Mouse (Mus musculus) stomach, embryonic 14.5 days (tissue): ENCODE data around the gene Hpf1. TPM values are rescaled to one million over a fixed set of nuclear protein-coding genes. Genes with fewer than 3 reads are reported as not detected.

ENCODE experiments used
- ATAC-seq: fragments of 200-750 bp; cut with Nextera tagmentation; 2 replicates; pipeline ENCODE4 v1.8.0; 2017; ENCODE audit warnings: low read depth, moderate TSS enrichment; ENCODE audit not compliant: insufficient number of reproducible peaks, insufficient read depth, low FRiP score
- H3K27ac ChIP-seq: fragments of 300-500 bp; sonication (generic); 2 replicates; pipeline ENCODE4 v1.5.1; 2014; ENCODE audit warnings: mild to moderate bottlenecking, low read length, moderate library complexity, mixed read lengths
- H3K27me3 ChIP-seq: fragments of 300-500 bp; sonication (generic); 2 replicates; pipeline ENCODE4 v1.6.1; 2014; ENCODE audit warnings: low read length, control low read depth, mixed read lengths; ENCODE audit not compliant: control insufficient read depth, insufficient read depth
- H3K36me3 ChIP-seq: fragments of 300-500 bp; sonication (generic); 2 replicates; pipeline ENCODE4 v1.6.1; 2014; ENCODE audit warnings: mild to moderate bottlenecking, control low read depth, low read length, moderate library complexity, mixed read lengths; ENCODE audit not compliant: control insufficient read depth, insufficient read depth
- H3K4me1 ChIP-seq: fragments of 300-500 bp; sonication (generic); 2 replicates; pipeline ENCODE4 v1.6.1; 2014; ENCODE audit warnings: low read length, control low read depth, mixed read lengths; ENCODE audit not compliant: control insufficient read depth, insufficient read depth
- H3K4me2 ChIP-seq: fragments of 300-500 bp; sonication (generic); replicated peaks from 2 replicates; pipeline ENCODE4 v1.6.1; 2014; ENCODE audit warnings: low read depth, low read length, control low read depth
- H3K4me3 ChIP-seq: fragments of 300-500 bp; sonication (generic); 2 replicates; pipeline ENCODE4 v1.5.1; 2014; ENCODE audit warnings: low read depth, low read length, control low read depth
- H3K9ac ChIP-seq: fragments of 300-500 bp; sonication (generic); replicated peaks from 2 replicates; pipeline ENCODE4 v1.6.1; 2014; ENCODE audit warnings: low read depth, mild to moderate bottlenecking, control low read depth, low read length, moderate library complexity, mixed read lengths
- H3K9me3 ChIP-seq: fragments of 300-500 bp; sonication (generic); 2 replicates; pipeline ENCODE4 v1.6.1; 2016; ENCODE audit warnings: low read depth, low read length, control low read depth; ENCODE audit not compliant: control insufficient read depth
- WGBS: fragments of 180-500 bp; shearing (Covaris S2); extraction: QIAGEN DNeasy Blood & Tissue Kit; methylation state at CpG from one replicate; pipeline ENCODE4 v1.1.7; 2014; 5-methylcytosine and 5-hydroxymethylcytosine counted together
- polyA plus RNA-seq: library from polyadenylated mRNA; unstranded; fragments of >200 nt; fragmentation: Nextera tagmentation; extraction: Ambion mirVana; gene quantifications from 2 replicates; pipeline ENCODE4 v1.2.1, GENCODE M21; 2014

The Hpf1 gene
- polyA plus RNA-seq, 1 experiment from 2014 or later = 96.9 TPM

DNA sequence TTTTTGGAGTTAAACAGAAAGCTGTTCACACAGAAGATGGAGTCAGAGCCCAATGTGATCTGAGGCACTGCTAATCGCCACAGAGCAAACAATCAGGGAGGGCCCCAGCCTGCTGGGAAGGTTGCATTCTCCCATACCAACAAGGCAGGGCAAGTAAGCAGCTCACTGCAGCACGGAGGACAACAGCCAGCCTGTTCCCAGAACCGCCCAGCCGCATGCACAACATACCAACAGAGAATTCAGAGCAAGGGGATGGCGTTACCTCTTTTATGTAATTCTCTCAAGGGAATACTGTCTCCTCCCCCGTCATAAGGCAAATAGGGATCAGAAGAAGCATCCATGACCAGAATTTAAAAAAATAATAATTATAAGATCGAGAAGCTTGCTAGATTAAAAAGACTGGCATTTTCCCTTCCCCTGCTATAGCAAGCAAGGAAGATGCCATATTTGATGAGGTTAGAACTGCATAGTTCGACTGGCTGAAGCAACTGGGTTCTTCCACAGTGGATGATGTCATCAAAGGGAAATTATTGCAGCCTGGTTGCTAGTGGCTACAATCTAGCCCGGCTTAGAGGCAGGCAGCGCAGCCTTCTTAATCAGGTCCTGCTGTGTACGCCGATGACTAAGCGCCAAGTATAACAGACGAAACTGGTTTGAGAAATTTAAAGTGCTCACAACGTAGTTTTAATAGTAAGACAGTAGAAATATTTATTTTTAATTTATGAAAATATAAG lies 64.2 kb downstream of the Hpf1 start:
- Histone ChIP-seq H3K9ac (no peak overlapping the region), H3K4me2 (peak overlapping the region; percentile 41), H3K4me1 (no peaks in the 10 kb centered on the region), H3K4me3 (peak overlapping the region; percentile 22), H3K9me3 (no peaks in the 10 kb centered on the region), H3K27me3 (no peaks in the 10 kb centered on the region), H3K27ac (peak overlapping the region; percentile 79), H3K36me3 (no peaks in the 10 kb centered on the region)
- ATAC-seq = peak; percentile 94
- 6% methylated on average over 15 of the region's 15 CpGs for WGBS

DNA sequence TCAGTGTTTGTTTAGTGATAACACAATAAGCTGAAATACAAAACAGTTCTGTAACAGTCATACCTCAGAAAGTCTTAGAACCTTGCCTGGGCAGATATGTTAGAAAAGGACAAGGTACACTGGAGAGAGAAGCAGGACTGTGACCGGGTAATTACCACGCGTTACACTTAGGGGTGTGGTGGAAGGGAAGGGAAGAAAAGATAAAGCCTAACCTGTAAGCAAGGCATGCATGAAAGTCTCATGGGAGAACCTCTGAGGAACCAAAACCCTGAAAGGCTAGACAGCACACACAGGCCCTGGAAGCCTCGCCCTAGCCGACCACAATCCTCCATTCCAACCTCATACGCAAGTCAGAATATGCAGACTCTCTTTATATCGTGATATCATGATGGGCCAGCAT lies 66.6 kb downstream of the Hpf1 start:
- H3K4me1 ChIP-seq = no peaks in the 10 kb centered on the region
- H3K9me3 ChIP-seq = no peaks in the 10 kb centered on the region
- no peaks in the 10 kb centered on the region for H3K27me3 ChIP-seq
- H3K4me2 ChIP-seq = no peak overlapping the region
- no peak overlapping the region for H3K4me3 ChIP-seq
- peak; percentile 43 for ATAC-seq
- peak overlapping the region; percentile 44; the same call in 1 of the 2 replicates for H3K27ac ChIP-seq
- no peak overlapping the region for H3K9ac ChIP-seq
- 91% methylated on average over 7 of the region's 7 CpGs for WGBS
- H3K36me3 ChIP-seq = no peaks in the 10 kb centered on the region

Other genes with a start within 250 kb of the Hpf1 start
- gene Clcn3, start 92.9 kb downstream of the Hpf1 start, polyA plus RNA-seq = 25.4 and 28.0 TPM in 2 replicates
- gene Nek1, start 102.8 kb downstream of the Hpf1 start, polyA plus RNA-seq = 29.0 and 32.3 TPM in 2 replicates